Mouse (Mus musculus): ENCODE measurements around the gene Lgr4. TPM values are rescaled to one million over a fixed set of nuclear protein-coding genes. Genes with fewer than 3 reads are reported as not detected.

Lgr4 gene
- polyA plus RNA-seq, 1 experiment from 2014 or later, result 8.3 TPM

DNA sequence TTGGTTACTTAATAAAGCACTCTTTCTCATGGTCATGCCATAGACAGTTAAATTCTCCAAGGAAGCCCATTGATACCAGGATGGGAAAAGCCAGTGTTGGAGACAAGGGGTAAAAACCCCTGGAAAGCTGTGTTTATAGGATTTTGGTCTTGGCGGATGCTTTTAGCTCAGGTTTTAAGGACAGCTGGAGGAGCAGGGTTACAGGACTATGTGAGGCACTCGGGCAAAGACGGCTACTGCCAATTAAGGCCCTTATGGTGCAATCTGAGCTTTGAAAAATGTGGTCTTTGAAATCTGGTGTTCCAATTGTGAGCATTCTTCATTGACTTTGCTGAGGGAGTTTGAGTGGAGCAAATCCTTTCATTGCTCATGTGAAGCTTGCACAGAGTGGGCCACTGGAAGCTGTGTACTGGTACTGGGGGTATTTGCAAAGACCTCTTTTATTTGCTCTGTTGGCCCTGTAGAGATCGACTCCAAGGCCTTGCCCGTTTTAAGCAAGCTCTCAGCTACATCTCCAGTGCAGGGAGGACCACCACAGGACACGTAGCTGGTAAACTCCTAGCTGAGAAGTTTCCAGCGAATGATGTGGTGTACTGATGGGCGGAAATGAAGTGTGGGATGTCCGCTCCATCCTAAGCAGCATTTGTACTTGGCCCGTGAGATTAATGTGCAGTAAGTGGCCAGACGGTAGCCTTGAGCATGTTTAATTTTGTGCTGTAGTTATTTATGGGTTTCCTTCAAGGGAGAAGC lies 68.8 kb downstream of the Lgr4 start:
- Histone ChIP-seq H3K4me2 (no peak overlapping the region), H3K36me3 (no peaks in the 10 kb centered on the region), H3K4me3 (replicated peaks) (no peak overlapping the region), H3K9ac (replicated peaks) (no peak overlapping the region), H3K27ac (replicated peaks) (no peak overlapping the region), H3K9me3 (replicated peaks) (no peaks in the 10 kb centered on the region), H3K4me1 (peaks cover 27% of the 10 kb centered on the region), H3K27me3 (replicated peaks) (no peaks in the 10 kb centered on the region)
- no peak for ATAC-seq (ENCODE audit: low FRiP score)
- WGBS, result 53% methylated on average over 11 of the region's 11 CpGs

DNA sequence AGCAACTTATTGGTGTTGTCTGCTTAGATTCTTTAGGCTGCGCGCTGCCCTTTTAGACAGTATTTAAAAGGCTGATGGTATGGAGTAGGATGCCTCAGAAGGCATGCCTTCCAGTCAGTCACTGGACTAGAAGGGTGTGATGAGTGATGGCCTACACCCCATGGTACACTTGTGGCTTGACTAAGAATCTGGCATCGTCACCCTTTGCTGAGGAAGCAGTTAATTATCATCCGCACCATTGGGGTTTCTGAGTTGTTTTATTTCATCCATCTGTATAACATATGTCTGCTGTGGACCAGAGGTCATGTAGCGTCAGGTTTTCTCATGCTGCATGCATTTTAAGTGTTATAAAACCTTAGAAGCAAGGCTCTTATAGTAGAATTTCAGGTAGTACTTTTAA lies 70.5 kb downstream of the Lgr4 start:
- Histone ChIP-seq H3K9me3 (replicated peaks) (no peaks in the 10 kb centered on the region), H3K27me3 (replicated peaks) (no peaks in the 10 kb centered on the region), H3K4me1 (peaks cover 29% of the 10 kb centered on the region), H3K36me3 (no peaks in the 10 kb centered on the region), H3K4me3 (replicated peaks) (no peak overlapping the region), H3K9ac (replicated peaks) (no peak overlapping the region), H3K4me2 (no peak overlapping the region), H3K27ac (replicated peaks) (no peak overlapping the region)
- WGBS, result 58% methylated on average over 5 of the region's 5 CpGs
- no peak for ATAC-seq (ENCODE audit: low FRiP score)

DNA sequence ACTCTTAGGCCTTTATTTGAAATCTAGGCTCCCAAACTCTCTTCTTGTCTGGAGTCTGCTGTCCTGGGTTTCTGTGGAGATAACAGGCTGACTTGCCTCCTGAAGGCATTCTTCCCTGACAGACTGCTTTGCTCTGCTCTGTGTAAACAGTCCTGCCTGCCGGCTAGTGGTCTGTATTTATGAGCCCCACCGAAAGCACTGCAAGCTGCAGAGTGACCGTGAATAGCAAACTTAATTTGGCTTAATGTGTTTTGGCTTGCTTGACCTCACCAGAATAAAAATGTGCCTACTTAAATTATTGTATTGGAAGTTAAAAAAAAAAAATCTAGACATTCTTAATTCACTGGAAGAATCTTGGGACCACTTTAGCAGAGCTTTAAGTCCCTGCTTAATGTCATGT lies 71.7 kb downstream of the Lgr4 start:
- ATAC-seq (ENCODE audit: low FRiP score), result peak; percentile 60; the same call in 1 of the 2 replicates

GRCm38 (mm10) chr2:109989679-109990473 lies 72.4 kb downstream of the Lgr4 start:
- H3K4me2 ChIP-seq, result no peak overlapping the region
- no peaks in the 10 kb centered on the region for H3K27me3 ChIP-seq (replicated peaks)
- H3K4me1 ChIP-seq, result peaks cover 29% of the 10 kb centered on the region
- H3K4me3 ChIP-seq (replicated peaks), result no peak overlapping the region
- H3K9me3 ChIP-seq (replicated peaks), result no peaks in the 10 kb centered on the region
- no peak overlapping the region for H3K27ac ChIP-seq (replicated peaks)
- 22% methylated on average over 8 of the region's 8 CpGs for WGBS
- H3K9ac ChIP-seq (replicated peaks), result no peak overlapping the region
- H3K36me3 ChIP-seq, result no peaks in the 10 kb centered on the region
- ATAC-seq (ENCODE audit: low FRiP score), result no peak

More for the DNA sequence above, 71.7 kb downstream of the Lgr4 start:
- 2% methylated on average over 3 of the region's 3 CpGs for WGBS
- Histone ChIP-seq H3K36me3 (no peaks in the 10 kb centered on the region), H3K4me3 (replicated peaks) (no peak overlapping the region), H3K9ac (replicated peaks) (no peak overlapping the region), H3K27ac (replicated peaks) (no peak overlapping the region), H3K9me3 (replicated peaks) (no peaks in the 10 kb centered on the region), H3K27me3 (replicated peaks) (no peaks in the 10 kb centered on the region), H3K4me1 (peaks cover 29% of the 10 kb centered on the region), H3K4me2 (no peak overlapping the region)

DNA sequence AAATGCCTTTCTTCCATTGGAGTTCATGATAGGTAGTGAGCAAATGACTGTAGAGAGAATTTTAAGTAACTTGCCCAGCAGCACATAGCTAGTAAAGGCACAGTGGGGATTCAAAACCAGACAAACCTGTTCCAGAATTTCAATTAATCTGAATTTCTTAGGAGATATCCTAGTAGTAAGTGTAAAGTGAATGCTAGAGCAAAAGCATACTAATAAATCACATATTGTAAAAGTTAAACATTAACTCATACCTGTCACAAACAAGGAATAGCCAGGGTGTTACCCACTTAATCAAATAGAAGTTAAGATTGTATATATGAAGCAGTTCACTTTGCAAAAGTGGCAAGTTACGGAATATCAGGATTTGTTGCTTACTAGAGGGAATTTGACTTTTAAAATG lies 74.3 kb downstream of the Lgr4 start:
- Histone ChIP-seq H3K27me3 (replicated peaks) (no peaks in the 10 kb centered on the region), H3K4me3 (replicated peaks) (no peak overlapping the region), H3K36me3 (no peaks in the 10 kb centered on the region), H3K4me1 (peaks cover 24% of the 10 kb centered on the region; the same call in 1 of the 2 replicates), H3K9me3 (replicated peaks) (no peaks in the 10 kb centered on the region), H3K4me2 (no peak overlapping the region), H3K9ac (replicated peaks) (no peak overlapping the region), H3K27ac (replicated peaks) (no peak overlapping the region)
- no peak for ATAC-seq (ENCODE audit: low FRiP score)
- WGBS, result 90% methylated on average over 1 of the region's 1 CpGs

GRCm38 (mm10) chr2:109992448-109993073 lies 75.1 kb downstream of the Lgr4 start:
- no peak overlapping the region for H3K9ac ChIP-seq (replicated peaks)
- no peak for ATAC-seq (ENCODE audit: low FRiP score)
- H3K4me1 ChIP-seq, result peaks cover 24% of the 10 kb centered on the region; the same call in 1 of the 2 replicates
- no peaks in the 10 kb centered on the region for H3K27me3 ChIP-seq (replicated peaks)
- H3K4me2 ChIP-seq, result no peak overlapping the region
- no peak overlapping the region for H3K27ac ChIP-seq (replicated peaks)
- WGBS, result 43% methylated on average over 11 of the region's 11 CpGs
- no peaks in the 10 kb centered on the region for H3K9me3 ChIP-seq (replicated peaks)
- H3K4me3 ChIP-seq (replicated peaks), result no peak overlapping the region
- no peaks in the 10 kb centered on the region for H3K36me3 ChIP-seq

GRCm38 (mm10) chr2:109993404-109993803 lies 76.0 kb downstream of the Lgr4 start:
- H3K36me3 ChIP-seq, result no peaks in the 10 kb centered on the region
- H3K9me3 ChIP-seq (replicated peaks), result no peaks in the 10 kb centered on the region
- no peak overlapping the region for H3K9ac ChIP-seq (replicated peaks)
- H3K27ac ChIP-seq (replicated peaks), result no peak overlapping the region
- no peak overlapping the region for H3K4me2 ChIP-seq
- peaks cover 21% of the 10 kb centered on the region; the same call in 1 of the 2 replicates for H3K4me1 ChIP-seq
- H3K4me3 ChIP-seq (replicated peaks), result no peak overlapping the region
- ATAC-seq (ENCODE audit: low FRiP score), result no peak
- H3K27me3 ChIP-seq (replicated peaks), result no peaks in the 10 kb centered on the region

- ATAC-seq (ENCODE audit: low FRiP score), result no peak
- WGBS, result 29% methylated on average over 2 of the region's 2 CpGs
- peaks cover 14% of the 10 kb centered on the region; the same call in 1 of the 2 replicates for H3K4me1 ChIP-seq
These were observed 77.6 kb downstream of the Lgr4 start for GRCm38 (mm10) chr2:109995061-109995460.

DNA sequence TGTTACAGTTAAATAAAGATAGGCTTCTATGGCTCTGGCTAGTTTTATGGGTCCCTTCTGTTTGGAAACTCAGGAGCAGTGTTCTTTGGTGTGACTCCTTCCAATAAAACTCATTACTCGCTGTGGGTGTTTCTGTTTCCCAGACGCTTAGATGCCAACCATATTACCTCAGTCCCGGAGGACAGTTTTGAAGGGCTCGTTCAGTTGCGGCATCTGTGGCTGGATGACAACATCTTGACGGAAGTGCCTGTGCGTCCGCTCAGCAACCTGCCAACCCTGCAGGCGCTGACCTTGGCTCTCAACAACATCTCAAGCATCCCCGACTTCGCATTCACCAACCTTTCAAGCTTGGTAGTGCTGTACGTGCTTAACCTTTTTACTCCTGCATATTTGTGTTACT lies 79.0 kb downstream of the Lgr4 start:
- Histone ChIP-seq H3K9ac (replicated peaks) (no peak overlapping the region), H3K4me1 (peaks cover 6% of the 10 kb centered on the region; the same call in 1 of the 2 replicates), H3K9me3 (replicated peaks) (no peaks in the 10 kb centered on the region), H3K27ac (replicated peaks) (no peak overlapping the region), H3K27me3 (replicated peaks) (no peaks in the 10 kb centered on the region), H3K4me3 (replicated peaks) (no peak overlapping the region), H3K36me3 (no peaks in the 10 kb centered on the region), H3K4me2 (no peak overlapping the region)
- ATAC-seq (ENCODE audit: low FRiP score), result no peak
- 33% methylated on average over 12 of the region's 12 CpGs for WGBS

More at GRCm38 (mm10) chr2:109995061-109995460, 77.6 kb downstream of the Lgr4 start:
- H3K27me3 ChIP-seq (replicated peaks), result no peaks in the 10 kb centered on the region
- H3K9me3 ChIP-seq (replicated peaks), result no peaks in the 10 kb centered on the region
- no peak overlapping the region for H3K9ac ChIP-seq (replicated peaks)
- H3K27ac ChIP-seq (replicated peaks), result no peak overlapping the region
- H3K36me3 ChIP-seq, result no peaks in the 10 kb centered on the region
- H3K4me3 ChIP-seq (replicated peaks), result no peak overlapping the region
- no peak overlapping the region for H3K4me2 ChIP-seq

DNA sequence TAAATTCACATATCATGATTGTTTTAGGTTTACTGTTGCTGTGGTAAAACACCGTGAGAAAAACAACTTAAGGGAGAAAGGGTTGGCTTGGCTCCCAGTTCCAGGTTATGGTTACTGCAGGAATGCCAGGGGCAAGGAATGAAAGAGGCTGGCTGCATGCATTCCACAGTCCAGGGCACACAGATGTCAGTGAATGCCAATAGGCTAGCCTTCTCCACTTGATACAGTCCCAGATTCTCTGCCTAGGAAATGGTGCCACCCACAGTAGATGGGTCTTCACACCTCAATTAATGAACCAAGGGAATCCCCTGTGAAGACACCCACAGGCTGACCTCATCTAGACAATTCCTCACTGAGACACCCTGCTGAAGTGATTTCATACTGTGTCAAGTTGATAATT lies 87.2 kb downstream of the Lgr4 start:
- H3K4me3 ChIP-seq (replicated peaks), result no peak overlapping the region
- 51% methylated on average over 1 of the region's 1 CpGs for WGBS
- no peak overlapping the region for H3K27ac ChIP-seq (replicated peaks)
- H3K4me1 ChIP-seq, result no peaks in the 10 kb centered on the region
- ATAC-seq (ENCODE audit: low FRiP score), result no peak
- no peaks in the 10 kb centered on the region for H3K27me3 ChIP-seq (replicated peaks)
- H3K4me2 ChIP-seq, result no peak overlapping the region
- peaks cover 19% of the 10 kb centered on the region for H3K36me3 ChIP-seq
- H3K9me3 ChIP-seq (replicated peaks), result no peaks in the 10 kb centered on the region
- no peak overlapping the region for H3K9ac ChIP-seq (replicated peaks)

DNA sequence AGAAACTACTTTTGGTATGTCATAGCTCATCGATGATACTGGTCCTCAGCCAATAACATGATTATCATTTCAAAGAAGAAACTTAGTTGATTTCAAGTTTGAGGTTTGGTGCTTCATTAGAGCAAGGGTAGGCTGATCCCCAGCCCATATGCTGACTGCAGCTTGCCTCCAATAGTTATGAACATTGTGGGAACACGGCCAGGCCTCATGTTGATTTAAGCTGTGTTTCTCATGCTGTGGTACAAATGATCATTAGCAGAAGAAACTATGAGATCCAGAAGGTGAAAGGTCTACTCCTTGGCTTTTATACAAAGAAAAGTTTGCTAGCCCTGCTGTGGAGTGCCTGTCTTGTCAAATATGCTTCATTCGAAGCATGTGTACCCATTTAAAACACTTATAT lies 87.7 kb downstream of the Lgr4 start:
- no peak overlapping the region for H3K27ac ChIP-seq (replicated peaks)
- ATAC-seq (ENCODE audit: low FRiP score), result no peak
- no peaks in the 10 kb centered on the region for H3K27me3 ChIP-seq (replicated peaks)
- H3K4me3 ChIP-seq (replicated peaks), result no peak overlapping the region
- H3K36me3 ChIP-seq, result peaks cover 19% of the 10 kb centered on the region
- H3K4me2 ChIP-seq, result no peak overlapping the region
- no peaks in the 10 kb centered on the region for H3K9me3 ChIP-seq (replicated peaks)
- no peak overlapping the region for H3K9ac ChIP-seq (replicated peaks)
- 81% methylated on average over 3 of the region's 3 CpGs for WGBS
- no peaks in the 10 kb centered on the region for H3K4me1 ChIP-seq

All from neural tube, embryonic 15.5 days (tissue).